Mouse (Mus musculus) lung, postnatal 4 days (tissue): Measurements from ENCODE around the gene Trim11.

ENCODE experiments used
- DNase-seq, 2 experiments: peaks; one replicate each; pipeline ENCODE4 v3.0.0; 2021

Trim11 gene

GRCm38 (mm10) chr11:58981541-58982447 is 3.9 kb downstream of the Trim11 start:
- DNase-seq: peak; percentile 71 to 83

DNA sequence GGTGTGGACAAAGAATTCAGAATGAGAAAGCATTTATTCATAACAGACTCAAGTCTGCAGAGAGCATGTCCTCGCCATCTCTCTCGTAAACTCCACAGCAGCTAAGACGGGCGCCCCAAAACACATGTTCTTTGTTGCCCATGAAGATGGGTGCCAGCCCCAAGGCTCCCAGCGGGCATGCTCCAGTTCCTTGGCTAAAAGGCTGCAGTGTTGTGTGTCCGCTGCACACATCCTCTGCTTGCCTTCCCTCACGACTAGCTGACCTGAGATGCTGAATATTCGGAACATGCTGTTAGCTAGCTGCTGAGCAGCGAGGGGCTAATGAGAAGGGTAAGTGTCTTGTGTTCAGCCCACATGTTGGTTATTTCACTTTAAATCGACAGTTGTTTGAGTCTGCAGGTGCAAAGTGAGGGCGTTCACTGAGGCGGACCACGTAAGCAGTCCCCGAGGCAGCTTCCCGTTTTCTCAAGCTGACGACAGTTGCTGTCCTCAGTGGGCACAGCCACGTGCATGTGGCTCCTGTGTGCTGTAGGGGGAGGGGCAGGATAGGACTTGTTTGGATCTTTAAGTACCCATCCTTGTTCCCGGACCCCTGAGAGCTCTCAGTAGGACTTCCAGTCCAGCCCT is 4.7 kb downstream of the Trim11 start:
- peak in 1 of 2 experiments; percentile 31 for DNase-seq

DNA sequence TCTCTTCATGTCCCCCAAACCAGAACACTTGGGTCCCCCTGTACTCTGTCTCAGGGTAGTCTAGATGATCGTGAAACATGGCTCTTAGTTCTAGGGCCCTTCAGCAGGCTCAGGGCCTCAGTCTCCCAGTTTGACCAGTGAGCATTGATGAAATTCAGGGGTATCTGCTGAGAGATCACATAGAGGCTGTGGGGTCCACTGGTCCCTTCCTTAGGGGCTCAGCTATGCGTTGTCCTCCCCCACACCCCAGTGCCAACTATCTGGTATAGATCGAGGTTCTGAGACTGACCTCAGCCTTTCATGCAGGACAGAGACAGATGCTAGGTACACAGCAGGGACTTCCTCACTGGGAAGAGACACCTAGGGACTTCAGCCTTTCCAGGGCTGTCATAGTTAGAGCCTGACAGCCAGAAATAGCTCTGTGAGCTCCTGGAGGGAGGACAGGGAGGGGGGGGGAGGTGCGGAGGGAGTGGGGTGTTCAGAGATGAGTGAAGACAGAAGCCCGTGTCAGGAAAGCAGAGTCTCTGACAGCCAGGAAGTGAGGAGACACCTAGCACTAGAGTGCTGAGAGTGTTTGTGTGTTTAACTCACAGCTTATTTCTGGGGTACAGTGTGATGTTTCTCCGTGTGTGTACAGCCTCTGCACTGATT is 5.9 kb downstream of the Trim11 start:
- DNase-seq: peak in 1 of 2 experiments; percentile 11

- DNase-seq: peak in 1 of 2 experiments; percentile 13
Observed at GRCm38 (mm10) chr11:58984657-58985056, 6.8 kb downstream of the Trim11 start.

GRCm38 (mm10) chr11:58985299-58985917 is 7.5 kb downstream of the Trim11 start:
- peak in 1 of 2 experiments; percentile 7 for DNase-seq

GRCm38 (mm10) chr11:58989166-58989565 is 11.3 kb downstream of the Trim11 start:
- no peak for DNase-seq

GRCm38 (mm10) chr11:58990141-58990540 is 12.2 kb downstream of the Trim11 start:
- DNase-seq: no peak

GRCm38 (mm10) chr11:58990794-58991193 is 12.9 kb downstream of the Trim11 start:
- no peak for DNase-seq

GRCm38 (mm10) chr11:58991911-58992310 is 14.0 kb downstream of the Trim11 start:
- no peak for DNase-seq

GRCm38 (mm10) chr11:58993091-58993670 is 15.3 kb downstream of the Trim11 start:
- DNase-seq: no peak

- peak; percentile 64 to 77 for DNase-seq
Observed at GRCm38 (mm10) chr11:58994337-58994826, 16.5 kb downstream of the Trim11 start.

GRCm38 (mm10) chr11:58995061-58995806 is 17.3 kb downstream of the Trim11 start:
- DNase-seq: no peak

DNA sequence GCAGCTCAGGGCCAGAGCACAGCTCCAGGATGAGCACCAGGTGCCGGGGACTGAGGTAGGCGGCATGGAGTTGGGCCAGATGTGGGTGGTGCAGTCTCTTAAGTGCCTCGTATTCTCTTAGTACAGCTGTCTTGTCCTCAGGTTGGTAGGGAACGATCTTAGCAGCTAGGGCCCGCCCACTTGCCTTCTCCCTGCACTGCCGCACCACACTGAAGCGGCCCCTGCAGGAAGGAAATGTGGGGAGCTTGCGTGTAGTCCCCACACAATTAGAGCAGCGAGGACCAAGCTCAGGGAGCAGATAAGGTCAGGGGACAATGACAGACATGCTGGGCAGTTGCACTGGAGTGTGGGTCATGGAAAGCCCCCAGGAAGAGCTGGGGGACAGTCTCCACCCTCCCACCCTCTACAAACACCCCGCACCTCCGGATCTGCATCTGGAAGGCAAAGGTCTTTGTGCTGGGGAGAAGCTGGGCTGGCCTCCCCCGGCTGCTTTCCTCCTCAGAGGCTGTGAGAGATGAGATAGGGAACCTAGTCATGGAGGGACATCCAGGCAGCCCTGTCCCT is 18.0 kb downstream of the Trim11 start:
- no peak for DNase-seq

- DNase-seq: no peak
Observed at GRCm38 (mm10) chr11:58997541-58997940, 19.6 kb downstream of the Trim11 start.

DNA sequence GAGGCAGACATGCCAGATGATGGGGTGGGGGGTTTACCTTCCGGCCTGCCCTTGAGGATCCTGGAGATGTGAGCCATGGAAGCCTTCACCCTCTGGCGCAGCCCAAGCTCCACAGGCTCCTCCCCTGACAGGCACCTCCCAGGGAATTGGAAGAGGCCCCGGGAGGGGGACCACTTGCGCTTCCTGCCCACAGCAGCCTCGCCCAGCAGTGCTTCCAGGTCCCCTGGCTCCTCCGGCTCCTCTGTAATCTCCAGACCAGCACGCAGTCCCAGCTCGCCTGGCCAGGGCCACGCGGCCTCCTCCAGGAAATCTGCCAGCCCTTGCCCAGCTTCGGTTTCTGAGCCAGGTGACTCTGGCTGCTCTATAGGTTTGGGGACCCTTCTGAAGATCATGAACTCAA is 21.3 kb downstream of the Trim11 start:
- peak; percentile 33 to 46 for DNase-seq

- no peak for DNase-seq
Observed at GRCm38 (mm10) chr11:58999830-59000229, 21.9 kb downstream of the Trim11 start.

GRCm38 (mm10) chr11:59000635-59001034 is 22.7 kb downstream of the Trim11 start:
- DNase-seq: no peak

DNA sequence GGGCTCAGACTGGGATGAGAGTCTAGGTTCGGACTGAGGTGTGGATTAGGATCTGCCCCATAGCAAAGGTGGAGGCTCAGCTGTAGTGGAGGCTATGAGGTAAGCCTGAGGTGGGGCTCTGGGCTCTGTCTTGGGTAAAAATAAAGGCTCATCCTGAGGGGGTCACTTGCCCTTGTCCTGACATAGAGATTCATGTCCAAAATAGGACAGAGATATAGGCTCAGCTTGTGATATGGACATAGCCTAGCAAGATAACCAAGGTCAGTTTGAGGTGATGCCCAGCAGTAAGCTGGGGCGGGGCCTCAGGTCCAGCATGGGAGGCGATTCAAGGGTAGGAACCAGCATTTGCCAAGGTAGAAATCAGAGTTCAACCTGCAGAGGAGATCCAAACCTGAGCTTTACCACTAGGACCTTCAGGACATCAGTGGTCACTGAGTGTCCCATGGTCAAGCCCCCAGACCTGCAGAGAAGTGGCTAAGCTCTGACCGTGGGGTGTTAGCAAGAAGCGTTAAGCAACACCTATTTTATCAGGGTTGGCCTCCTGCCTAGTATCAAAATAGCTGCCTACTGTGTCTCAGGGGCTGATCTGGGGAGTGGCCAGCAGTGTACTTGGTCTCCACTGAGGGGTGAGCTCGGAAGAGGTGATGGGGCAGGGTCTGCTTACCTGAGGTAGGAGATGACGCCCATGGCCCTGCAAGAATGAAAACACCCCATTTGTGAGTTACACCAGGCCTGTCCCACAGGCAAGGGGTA is 24.6 kb downstream of the Trim11 start:
- no peak for DNase-seq

DNA sequence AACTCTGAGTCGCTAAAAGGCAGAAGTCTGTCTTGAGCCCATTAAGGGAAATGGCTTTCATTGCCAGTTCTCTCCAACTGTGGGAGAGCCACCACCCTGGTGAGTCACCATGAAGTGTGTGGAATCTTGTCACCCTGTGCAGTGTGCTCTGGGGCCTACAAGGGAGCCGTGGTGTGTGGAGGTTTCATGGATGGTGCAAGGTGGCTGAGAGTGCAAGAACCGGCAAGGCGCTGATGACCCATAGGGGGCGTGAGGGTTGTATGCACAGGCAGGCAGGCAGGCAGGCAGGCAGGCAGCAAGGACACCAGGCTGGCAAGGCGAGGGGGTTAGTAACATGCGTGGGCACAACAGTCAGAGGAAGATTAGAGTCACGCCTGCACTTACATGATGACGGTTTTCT is 37.2 kb downstream of the Trim11 start:
- peak in 1 of 2 experiments; percentile 34 for DNase-seq

DNA sequence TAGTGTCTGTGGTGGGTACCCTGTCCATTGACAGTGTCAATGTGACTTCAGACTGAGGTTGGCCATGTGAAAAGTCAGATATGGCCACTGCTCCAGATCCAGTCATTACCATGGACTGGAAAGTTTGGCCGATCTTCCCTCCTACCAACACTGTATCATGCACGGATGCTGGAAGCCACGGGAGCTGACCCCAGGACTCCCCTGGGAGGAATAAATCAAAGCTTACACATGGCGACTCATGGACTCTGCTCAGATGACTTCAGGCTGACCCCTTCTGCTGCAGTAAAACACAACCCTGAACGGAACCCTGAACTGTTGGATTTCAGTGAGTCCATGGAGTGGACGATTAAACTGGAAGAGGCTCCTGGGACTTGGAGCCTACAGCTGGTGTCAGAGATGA is 48.5 kb downstream of the Trim11 start:
- no peak for DNase-seq

DNA sequence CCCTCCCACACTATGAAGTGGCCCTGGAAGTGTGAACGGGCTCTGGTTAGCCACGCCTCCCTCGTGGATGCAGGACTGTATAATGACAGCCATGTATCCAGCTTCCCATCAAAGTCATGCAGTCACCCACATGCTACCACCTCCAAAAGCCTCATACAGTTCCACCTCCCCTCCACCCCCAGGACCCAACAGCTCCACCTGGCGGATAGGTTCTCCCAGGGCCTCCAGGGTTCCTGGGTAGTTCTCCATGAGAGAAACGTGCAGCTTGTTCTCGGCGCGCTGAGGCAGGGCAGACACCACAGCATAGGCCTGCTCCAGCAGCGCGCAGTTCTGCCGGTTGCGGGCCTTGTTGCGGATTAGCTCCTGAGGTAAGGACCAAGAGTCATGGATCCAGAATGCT is 51.1 kb downstream of the Trim11 start:
- no peak for DNase-seq
